Mouse (Mus musculus) left cerebral cortex, adult 8-10 months (tissue): ENCODE measurements around the gene Gm815. TPM values are rescaled to one million over a fixed set of nuclear protein-coding genes. Genes with fewer than 3 reads are reported as not detected.

Source experiments
- DNase-seq, 2 experiments: peaks; one replicate each; pipeline ENCODE4 v3.0.0; 2022; ENCODE audit warnings: low spot score in 2 of 2
- total RNA-seq, 4 experiments: library from RNA; stranded (reverse); gene quantifications; 2 replicates each; pipeline ENCODE4 v1.2.4; 2022

Gm815 gene
- not detected for total RNA-seq

- no peak for DNase-seq
These were observed at the start of gene Gm815 for GRCm38 (mm10) chr19:26885616-26886015. Gene Gm815, plus strand, starts transcription at chr19:26885881.

DNA sequence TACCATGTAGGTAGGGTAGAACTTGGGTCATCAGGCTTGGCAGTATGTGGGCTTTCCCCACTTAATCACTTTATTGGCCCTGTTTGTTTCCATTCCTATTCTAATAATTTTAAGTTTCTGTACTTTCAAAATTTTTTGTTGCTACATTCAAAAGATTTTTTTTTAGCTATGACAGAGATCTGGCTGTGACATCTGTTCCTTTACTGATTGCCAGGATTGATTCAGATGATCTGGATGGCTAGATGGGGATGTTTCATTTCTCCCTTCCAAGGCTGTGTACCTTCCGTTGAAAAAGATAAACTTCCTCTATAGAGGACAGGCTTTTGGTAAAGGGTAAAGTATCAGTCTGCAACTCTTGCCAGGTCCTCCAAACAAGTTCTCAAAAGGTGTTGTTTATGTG lies 48.1 kb upstream of the Gm815 start:
- DNase-seq, result no peak

DNA sequence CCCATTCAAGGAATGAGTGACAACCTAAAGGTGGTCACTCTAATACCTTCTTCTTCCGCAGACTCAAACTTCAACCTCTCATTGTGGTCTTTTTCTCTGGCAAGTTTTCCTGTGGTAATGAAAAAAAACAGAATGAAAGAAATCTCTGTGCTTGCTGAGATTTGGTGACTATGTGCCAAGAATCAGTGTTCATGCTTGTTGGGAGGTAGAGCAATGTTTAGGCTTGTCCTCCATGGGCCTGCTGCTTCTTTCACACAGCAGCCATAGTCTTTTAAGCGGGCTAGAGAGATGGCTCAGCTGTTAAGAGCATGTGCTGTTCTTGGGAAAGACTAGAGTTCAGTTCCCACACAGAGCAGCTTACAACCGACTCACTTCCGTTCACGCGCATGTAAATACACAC lies 41.8 kb upstream of the Gm815 start:
- DNase-seq, result no peak

GRCm38 (mm10) chr19:26844813-26845212 lies 40.9 kb upstream of the Gm815 start:
- no peak for DNase-seq

GRCm38 (mm10) chr19:26845276-26846016 lies 40.2 kb upstream of the Gm815 start:
- peak; percentile 75 to 85 for DNase-seq

DNA sequence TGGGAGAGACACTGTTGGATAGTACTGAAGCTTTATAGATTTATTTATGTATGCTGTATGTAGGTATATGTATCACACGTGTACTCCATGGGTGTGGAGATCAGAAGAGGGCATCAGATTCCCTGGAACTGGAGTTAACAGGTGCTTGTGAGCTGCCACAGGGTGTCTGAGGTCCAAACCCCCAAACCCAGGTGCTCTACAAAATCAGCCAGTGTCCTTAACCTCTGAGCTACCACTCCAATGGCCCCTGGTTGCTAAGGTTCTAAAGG lies 39.7 kb upstream of the Gm815 start:
- no peak for DNase-seq

GRCm38 (mm10) chr19:26851017-26851782 lies 34.5 kb upstream of the Gm815 start:
- no peak for DNase-seq

DNA sequence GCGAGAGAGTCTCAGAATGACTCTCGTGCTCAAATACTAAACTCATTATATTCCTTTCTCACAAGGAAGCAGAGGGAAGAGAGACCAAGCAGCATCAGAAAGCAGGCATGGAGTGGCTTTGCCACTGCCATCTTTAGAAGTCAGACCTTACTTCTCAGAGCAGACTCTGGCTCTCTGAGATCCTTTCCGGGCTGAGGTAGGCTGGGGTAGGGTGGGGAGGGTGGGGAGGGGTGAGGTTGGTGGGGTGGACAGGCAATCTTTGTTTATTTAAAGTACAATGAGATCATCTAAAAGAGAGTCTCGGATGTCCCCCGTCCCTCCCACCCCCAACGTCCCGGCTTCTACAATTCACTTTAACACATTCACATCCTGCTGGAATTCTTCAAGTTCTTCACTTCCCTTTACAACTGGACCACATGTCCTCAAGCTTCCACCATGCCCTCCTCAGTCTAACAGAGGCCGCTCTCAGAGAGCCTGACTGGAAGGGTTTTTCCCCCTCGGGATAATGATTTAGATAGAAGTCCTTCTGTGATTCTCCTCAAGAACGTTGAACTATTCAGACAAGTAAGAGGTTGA lies 33.3 kb upstream of the Gm815 start:
- no peak for DNase-seq

DNA sequence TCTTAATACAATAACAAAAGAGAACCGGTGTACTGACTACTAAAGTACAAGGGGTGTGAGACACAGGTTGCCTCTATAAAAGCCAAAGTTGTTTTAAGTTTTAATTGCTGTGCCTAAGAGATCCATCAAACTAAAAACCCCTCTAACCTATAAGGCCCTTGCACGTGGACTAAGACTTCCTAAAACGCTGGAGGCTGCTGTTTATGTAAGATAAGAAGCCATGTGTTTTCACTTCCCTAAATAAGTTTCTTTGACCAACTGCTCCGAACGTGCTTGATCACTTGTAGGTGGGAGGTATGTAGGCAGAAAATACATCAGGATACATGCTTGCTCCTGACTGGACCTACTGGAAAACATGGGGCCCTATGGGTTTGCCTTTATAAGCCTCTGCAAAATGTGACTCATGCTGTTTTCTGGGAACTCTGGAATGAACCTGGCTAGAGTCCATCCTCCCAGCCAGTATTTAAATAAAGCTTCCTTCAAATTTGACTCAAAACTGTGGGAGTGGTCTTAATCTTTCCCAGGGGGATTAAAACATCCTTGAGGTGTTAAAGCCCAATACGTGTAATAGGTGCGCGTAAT lies 31.9 kb upstream of the Gm815 start:
- DNase-seq, result no peak

- DNase-seq, result no peak
These were observed 31.0 kb upstream of the Gm815 start for GRCm38 (mm10) chr19:26854661-26855060.

DNA sequence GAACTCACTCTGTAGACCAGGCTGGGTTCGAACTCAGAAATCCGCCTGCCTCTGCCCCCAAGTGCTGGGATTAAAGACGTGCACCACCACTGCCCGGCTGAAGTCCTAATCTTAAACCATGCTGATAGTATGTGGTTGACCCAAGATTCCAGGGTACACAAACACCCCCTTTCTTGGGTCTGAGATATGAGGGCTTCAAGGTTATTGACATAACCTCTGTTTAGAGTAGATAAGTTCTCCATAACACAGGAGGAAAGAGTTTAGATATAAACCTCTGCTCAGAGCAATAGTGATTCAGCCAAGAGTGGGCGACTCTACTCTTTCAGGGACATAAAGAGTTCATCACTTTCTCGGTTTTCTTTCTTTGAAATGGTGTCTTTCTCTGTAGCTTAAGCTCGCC lies 30.5 kb upstream of the Gm815 start:
- DNase-seq, result no peak

DNA sequence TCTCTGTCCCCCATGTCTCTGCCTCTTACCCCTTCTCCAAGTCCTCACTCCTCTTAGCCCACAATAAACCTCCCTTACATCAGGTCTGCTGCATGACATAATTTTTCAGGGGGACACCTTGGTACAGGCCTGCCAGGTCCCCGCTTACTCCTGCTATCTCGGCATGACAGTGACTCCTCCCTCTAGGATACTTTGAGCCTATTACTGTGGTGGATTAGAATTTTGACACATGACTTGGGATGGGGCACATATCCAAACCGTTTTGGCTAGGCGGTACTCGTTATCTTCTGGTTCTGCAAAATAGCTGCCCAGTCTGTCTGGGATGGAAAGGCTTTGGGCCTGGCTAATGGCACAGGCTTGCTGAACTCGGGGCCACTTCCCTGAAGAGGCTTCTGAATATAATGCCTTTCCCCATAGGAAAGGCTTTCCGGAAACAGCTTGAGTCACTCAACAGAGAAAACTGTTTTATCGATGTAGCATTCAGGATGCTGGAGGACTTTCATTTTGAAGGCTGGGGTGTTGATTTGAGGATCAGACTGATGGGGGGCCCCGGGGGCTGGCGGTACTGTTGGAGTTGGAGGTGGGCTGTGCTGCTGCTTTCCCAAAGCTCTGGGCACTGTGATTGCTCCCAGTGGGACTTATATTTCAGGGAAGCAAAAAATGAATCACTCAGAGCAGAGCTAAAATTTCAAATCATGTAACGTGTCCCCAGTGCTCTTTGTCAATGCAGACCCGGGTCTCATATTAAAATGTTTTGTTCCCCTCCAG lies 27.1 kb upstream of the Gm815 start:
- DNase-seq, result no peak

DNA sequence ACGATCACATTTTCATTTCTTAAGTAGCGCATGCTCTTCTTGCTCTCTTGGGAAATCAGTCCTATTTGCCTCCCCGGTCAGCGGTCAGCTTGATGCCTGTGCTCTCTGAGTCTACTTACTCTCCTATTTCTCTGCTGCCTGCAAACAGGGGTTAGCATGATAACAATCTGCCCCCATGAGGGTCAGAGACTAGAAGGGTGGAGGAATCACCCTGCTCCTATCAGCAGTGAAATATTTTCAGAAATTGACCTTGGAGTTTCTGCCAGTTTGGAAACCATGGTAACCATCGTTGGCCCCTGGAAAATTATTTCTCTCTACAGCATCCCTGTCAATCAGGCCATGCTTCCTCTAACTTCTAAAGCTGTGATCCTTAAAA lies 26.5 kb upstream of the Gm815 start:
- DNase-seq, result no peak

- no peak for DNase-seq
These were observed 22.0 kb upstream of the Gm815 start for GRCm38 (mm10) chr19:26863662-26864061.

DNA sequence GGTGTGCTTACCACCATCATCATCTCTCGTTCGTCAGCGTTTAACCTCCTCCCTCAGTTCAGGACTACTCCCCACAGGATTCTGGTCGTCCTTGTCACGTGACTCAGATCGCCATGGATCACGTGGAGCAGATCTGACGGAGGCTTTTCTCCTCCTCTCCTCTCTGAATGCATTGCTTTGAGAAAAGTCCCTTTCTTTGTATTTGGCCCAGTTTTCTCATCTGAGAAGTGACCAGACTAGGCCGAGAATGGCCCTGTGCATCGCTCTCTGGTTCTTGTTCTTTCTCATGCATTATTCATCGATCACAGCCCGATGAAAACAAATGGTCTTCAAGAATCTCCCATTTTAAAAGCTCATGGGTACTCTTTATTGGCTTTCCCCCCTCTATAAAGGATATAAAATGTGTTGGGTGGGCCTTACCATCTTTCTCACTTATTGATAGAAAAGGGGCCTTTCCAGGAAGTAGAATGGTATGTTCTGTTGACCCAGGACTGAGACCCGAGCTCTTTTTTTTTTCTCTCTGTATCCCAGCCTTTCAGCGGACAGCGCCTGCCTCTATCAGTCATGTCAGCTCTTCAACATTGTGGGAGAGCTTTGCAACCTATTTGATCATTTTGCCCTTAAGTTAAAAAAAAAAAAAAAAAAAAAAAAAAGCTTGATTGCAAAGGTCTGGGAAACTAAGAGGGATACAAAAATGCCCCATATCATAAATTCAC lies 20.5 kb upstream of the Gm815 start:
- DNase-seq, result no peak

DNA sequence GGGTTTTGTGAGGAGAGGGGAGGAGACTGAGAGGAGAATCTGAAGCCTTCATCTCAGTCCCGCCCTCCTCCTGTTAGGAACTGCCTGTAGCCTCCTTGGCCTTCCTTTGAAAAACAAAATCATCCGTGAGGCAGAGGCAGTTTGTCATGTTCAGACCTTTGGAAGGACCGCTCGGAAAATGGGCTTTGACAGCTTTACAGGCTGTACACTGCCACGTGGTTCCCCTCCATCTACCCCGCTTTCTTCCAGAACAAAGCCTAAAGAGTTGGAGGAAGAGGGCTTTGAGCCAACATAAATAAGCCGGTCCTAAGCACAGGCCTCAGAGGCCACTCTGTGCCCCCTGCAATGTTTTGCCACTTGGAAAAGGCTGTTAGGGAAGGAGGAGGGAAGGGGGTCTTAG lies 19.9 kb upstream of the Gm815 start:
- no peak for DNase-seq

GRCm38 (mm10) chr19:26869591-26869990 lies 16.1 kb upstream of the Gm815 start:
- no peak for DNase-seq

- DNase-seq, result no peak
These were observed 15.4 kb upstream of the Gm815 start for GRCm38 (mm10) chr19:26870280-26870679.

- no peak for DNase-seq
These were observed 14.6 kb upstream of the Gm815 start for GRCm38 (mm10) chr19:26871096-26871495.

- peak in 1 of 2 experiments; percentile 29 for DNase-seq
These were observed 12.8 kb upstream of the Gm815 start for GRCm38 (mm10) chr19:26872886-26873285.

DNA sequence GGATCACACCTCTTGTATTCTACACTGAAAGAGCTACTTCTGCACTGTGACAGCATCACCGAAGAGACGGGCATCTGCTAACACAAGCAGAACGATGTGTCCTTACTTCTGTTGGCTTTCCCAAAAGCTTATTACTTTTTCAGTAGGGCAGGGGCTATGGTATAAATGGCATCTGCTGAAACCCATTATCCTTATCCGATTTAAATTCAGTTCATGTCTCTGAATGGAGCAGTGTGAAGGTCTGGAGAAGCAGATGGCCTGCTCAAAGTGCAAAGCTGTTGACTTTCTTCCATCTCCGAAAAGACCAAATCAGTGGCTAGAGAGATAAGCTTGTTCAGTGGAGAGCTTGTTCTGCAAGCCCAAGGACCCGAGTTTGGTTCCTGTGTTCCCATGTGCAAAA lies 10.1 kb upstream of the Gm815 start:
- no peak for DNase-seq
